Mouse (Mus musculus) E14TG2a.4 (cell line): ENCODE measurements around the gene Fam83d.

Source experiments
- CTCF ChIP-seq: conservative IDR thresholded peaks from 2 replicates; pipeline ENCODE4 v1.5.1; 2014; ENCODE audit warnings: low read length
- NANOG ChIP-seq: IDR thresholded peaks from 2 replicates; pipeline ENCODE4 v1.6.1; 2014; ENCODE audit warnings: borderline replicate concordance, low read length, mixed read lengths
- POU5F1 ChIP-seq: IDR thresholded peaks from 2 replicates; pipeline ENCODE4 v1.6.1; 2014; ENCODE audit warnings: low read length, borderline replicate concordance

- TF ChIP-seq CTCF (no peak), NANOG (no peak), POU5F1 (no peak)
Observed at GRCm38 (mm10) chr2:158770126-158770757, 2.3 kb downstream of the Fam83d start.
